Mouse (Mus musculus) mouse embryonic stem cell (cell line): ENCODE results near the gene Proz.

Experiments
- in situ Hi-C, 2 experiments: fragments of 300-500 bp; cut with MboI; formaldehyde crosslinking; loops; 1 replicate in 1 of 2; 3 replicates in 1 of 2; pipeline ENCODE4 v1.14.3; 2019 to 2020; ENCODE audit warnings: low sequenced_read_pairs in 2 of 2, low pct_unique_long_range_greater_than_20kb in 1 of 2, mixed read lengths in 1 of 2; ENCODE audit not compliant: unreplicated experiment in 1 of 2

Gene Proz

GRCm38 (mm10) chr8:13105087-13105881 is 44.6 kb downstream of the Proz start, which contains the start of the genes Pcid2 and Cul4a:
Pcid2 (minus strand) TSS chr8:13105459.
Cul4a (plus strand) TSS chr8:13105621.
- in situ Hi-C loops = no loop called here

DNA sequence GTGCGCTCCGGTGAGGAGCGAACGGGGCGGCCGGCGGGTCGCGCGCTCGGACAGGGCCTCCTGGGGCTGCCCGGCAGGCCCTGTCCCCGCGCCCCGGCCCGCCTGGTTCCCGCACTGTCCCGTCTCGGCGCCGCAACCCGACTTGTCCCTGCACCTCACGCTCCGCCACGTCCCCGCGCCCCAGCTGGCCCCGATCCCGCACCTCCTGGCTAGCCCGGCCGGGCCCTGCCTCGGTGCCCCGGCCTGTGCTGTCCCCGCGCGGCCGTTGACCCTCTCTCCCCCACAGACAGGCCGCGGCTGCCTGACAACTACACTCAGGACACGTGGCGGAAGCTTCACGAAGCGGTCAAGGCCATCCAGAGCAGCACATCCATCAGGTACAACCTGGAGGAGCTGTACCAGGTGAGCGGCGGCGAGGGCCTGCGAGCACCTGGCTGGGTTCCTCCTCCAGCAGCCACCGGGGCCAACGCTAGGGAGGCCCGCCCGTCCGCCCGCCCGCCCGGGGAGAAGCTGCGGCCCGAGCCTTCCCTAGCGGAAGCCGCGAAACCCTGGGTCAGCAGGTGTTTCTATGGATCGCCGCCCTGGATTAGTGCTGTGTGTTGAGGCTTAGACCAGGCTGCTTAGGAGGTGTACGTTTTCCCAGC is 45.3 kb downstream of the Proz start:
- in situ Hi-C loops = no loop called here

DNA sequence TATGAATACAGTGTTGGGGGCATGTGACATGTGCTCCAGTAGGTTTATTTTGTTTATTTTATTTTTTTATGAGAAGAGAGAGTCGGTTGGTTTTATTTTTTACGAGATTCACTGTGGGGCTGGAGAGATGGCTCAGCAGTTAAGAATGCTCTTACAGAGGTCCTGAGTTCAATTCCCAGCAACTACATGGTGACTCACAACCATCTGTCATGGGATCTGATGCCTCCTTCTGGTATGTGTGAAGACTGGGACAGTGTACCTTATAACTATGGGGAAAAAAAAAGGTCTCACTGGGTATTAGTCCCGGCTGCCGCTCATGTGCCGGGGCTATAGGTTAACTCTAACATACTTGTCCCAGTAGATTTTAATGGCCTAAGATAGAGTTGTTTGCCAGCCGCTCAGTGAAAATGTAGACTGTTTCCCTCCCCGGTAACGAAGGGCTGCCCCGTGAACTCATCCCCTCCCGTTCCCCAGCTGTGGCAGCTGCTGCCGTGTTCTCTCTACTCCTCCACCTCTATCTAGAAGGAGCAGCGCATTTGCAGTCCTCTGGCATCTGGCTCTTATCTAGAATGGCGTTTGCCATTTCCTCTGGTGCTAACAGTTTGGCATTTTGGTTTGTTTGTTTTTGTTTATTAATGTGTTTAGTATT is 47.4 kb downstream of the Proz start:
- in situ Hi-C loops = no loop called here

GRCm38 (mm10) chr8:13108967-13109366 is 48.3 kb downstream of the Proz start:
- in situ Hi-C loops = no loop called here

GRCm38 (mm10) chr8:13109416-13109960 is 48.8 kb downstream of the Proz start:
- in situ Hi-C loops = no loop called here

DNA sequence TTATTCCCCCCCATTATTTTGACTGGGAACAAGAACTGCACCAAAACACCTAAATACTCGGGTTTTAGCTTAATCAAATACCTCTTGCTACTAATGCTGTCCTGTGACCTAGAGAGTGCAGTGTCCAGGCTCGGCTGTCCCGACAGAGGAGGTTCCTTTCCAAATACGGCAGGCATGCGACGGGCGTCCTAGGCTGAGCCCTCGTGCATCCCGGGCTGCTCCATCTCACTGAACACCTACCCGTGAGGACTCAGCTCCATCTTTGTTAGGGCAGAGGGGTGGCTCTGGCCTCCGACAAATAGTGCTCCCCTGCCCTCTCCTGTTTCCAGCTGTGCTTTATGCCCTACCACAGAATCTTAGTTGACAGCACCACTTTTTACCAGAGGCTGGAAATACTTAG is 51.2 kb downstream of the Proz start:
- in situ Hi-C loops = no loop called here

DNA sequence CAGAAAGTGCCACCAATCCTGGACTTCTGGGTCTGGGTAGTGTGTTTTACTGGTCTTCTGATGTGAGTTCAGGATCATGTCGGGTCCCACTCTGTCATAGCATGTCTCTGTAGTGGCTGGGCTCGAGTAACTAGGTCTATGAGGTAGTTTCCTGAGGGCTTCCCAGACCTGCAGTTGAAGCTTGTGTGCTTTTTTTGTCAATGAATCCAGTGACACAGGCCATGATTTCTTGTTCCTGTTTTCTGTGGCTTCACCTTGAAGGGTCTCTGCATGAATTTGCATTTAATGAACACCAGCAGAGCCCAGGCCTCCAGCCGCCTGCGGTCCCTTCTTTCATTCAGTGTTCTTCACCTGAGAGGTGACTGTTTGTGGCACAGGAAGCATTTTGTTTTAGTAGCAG is 52.5 kb downstream of the Proz start:
- in situ Hi-C loops = no loop called here

DNA sequence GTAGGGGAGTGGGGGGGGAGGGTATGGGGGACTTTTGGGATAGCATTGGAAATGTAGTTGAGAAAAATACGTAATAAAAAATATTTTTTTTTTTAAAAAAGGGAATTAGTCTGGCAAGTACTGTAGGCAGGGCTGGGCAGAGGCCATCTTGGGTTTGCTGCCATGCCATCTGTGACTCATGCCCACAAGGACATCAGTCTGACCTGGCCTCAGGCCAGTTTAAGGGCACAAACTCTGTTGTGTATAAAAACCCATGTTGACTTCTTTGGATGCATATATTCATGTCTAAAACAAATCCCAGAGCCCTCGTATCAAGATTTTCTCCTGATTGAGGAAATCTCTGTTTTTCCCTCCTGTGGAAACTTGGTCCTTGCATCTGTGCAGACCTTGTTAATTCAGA is 56.4 kb downstream of the Proz start:
- in situ Hi-C loops = no loop called here

GRCm38 (mm10) chr8:13118516-13118915 is 57.8 kb downstream of the Proz start:
- in situ Hi-C loops = no loop called here

- in situ Hi-C loops = no loop called here
Measured at GRCm38 (mm10) chr8:13120882-13121665, 60.4 kb downstream of the Proz start.

DNA sequence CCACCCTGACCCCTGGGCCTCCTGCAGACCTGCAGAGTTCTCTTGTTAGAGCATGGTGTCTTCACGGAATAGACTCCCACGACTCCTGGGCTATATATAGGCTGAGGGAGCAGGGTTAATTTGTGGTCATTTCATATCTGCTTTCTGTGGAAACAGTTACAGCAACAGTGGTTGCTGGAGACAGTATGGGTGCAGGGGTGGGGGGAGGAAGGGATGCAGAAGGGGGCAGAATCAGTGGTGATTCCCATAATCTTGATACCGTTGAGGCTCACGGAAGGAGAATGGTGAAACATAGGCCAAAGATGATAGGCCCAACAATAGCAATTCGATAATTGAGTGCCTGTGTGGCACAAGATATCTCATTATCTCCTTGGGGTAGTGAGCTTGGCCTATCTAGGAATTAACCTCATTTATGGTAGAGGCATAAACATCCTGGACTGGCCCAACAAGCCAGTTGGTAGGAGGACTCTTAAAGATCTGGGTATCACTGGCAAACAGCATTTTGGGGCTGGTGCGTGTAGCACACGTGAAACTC is 62.2 kb downstream of the Proz start:
- in situ Hi-C loops = no loop called here

- in situ Hi-C loops = no loop called here
Measured at GRCm38 (mm10) chr8:13124897-13125296, 64.2 kb downstream of the Proz start.
